In genomic region chr11:60775578-60775977, GRCm38 (mm10) we compare ENCODE assay signal across 1 mouse cellular context.
TF ChIP-seq lines count a peak whose summit lies in the region.

No protein-coding gene starts in this region.

TF ChIP-seq in MEL, 35 proteins besides CTCF, POLR2A, EP300 and RAD21 (continued from another document):
- no peak for TF ChIP-seq BHLHE40 (IDR thresholded peaks at IDR 0.05; ENCODE audit: borderline replicate concordance, low read depth, low read length)
- TF ChIP-seq ZKSCAN1 (IDR thresholded peaks at IDR 0.05; ENCODE audit: low read depth, low read length), result no peak
- TF ChIP-seq MYC (IDR thresholded peaks at IDR 0.05; ENCODE audit: low read depth, low read length), result no peak
- TF ChIP-seq NRF1 (IDR thresholded peaks at IDR 0.05; ENCODE audit: insufficient read depth, low read depth, low read length, poor library complexity, severe bottlenecking), result no peak
- TF ChIP-seq MAX (IDR thresholded peaks at IDR 0.05; ENCODE audit: low read length), result no peak
- no peak for TF ChIP-seq TBP (IDR thresholded peaks at IDR 0.05; ENCODE audit: low read depth, low read length)
- no peak for TF ChIP-seq MYB (IDR thresholded peaks at IDR 0.05; ENCODE audit: low read depth, low read length)
- no peak for TF ChIP-seq CHD2 (IDR thresholded peaks at IDR 0.05; ENCODE audit: low read length)
- TF ChIP-seq GATA1 (IDR thresholded peaks at IDR 0.05; ENCODE audit: low read depth, low read length), result no peak
- TF ChIP-seq KAT2A (conservative IDR thresholded peaks at IDR 0.05; ENCODE audit: low read depth, low read length), result no peak
- no peak for TF ChIP-seq MAFK (IDR thresholded peaks at IDR 0.05; ENCODE audit: borderline replicate concordance, low read depth, low read length)
TF ChIP-seq in MEL: peak in this region for 0.
